Mouse (Mus musculus) retina, postnatal 1 day (tissue): ENCODE measurements around the gene Slc25a33.

Experiments used
- DNase-seq: peaks from one replicate; pipeline ENCODE4 v3.0.0-alpha.2; 2012

The Slc25a33 gene

DNA sequence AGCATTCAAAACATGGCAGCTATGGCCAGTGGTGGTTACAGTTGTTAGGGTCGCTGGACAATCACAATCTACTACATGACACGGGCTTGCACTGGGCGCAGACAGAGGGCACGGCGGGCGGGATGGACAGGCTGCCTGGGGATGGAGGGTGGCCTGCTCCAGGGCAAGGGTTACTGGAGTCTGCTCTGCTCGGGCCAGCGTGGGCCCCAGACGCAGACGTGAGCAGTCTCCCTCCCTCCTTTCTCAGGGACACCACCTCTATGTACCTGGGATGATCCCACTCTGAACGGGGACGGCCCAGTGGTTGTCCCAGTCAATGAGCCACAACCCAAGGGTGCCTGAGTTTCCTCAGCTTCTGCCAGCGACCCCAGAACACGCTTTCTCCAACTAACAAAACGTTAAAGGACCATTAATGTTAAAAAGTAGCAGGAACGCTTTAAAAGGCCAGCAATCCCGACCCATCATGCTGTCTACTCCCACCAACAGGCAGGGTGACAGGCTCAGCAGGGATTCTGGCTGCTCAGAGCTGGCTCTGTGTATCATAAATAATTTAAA is 49.1 kb downstream of the Slc25a33 start:
- no peak for DNase-seq

DNA sequence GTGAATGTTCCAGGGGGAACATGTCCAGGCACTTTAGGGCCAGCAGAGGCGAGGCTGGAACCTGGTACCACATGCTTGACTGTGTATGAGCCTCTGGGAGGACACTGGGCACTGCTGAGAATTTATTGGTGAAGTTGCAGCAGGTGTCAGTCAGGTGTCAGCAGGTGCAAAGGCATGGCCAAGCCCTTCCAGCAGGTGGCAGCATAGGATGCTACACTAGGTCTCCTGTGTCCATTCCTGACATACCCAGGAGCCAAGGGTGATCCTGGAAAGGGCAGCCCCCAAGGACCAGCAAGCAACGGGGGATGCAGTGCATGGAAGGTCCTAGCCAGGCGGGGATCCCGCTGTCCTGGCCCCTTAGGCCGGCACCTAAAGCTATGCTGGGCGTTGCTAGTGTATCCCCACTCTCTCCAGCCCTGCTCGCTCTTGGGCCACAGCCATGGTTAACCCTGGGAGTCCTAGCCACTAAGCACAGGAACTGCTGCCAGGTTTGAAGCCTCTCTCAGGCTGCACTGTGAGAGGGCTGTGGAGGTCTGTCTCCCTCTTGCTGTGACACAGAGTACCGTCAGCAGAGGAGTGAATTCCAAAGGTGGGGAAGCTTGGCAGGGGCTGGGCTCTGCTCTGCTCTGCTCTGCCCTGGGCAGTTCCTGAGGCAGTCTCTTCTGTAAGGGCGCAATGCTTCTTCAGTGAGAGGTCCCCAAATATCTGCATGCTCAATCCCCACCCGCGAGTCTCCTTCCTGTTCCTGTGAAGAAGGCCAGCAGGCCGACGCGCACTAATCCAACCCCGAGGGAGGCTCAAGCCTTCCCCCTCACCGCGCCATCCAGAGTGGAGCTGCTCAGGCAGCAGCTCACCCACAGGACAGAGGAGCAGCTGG is 50.0 kb downstream of the Slc25a33 start:
- peak; percentile 49 for DNase-seq

DNA sequence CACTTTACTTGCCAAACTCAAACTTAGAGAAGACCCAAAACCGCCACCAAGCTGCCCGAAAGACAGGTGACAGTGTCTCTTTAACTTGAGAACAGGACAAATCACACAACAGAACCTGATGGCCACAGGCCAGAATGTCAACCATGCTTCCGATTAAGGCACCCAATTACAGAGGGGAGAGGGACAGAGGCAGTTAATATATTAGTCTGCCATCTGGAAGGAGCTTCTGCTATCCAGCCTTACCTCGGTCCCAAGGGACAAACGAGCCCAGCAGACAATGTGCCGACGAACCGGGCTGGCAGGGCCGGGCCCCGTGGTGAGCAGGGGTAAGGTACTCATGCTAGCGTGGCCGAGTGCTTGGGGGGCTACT is 51.1 kb downstream of the Slc25a33 start:
- no peak for DNase-seq

DNA sequence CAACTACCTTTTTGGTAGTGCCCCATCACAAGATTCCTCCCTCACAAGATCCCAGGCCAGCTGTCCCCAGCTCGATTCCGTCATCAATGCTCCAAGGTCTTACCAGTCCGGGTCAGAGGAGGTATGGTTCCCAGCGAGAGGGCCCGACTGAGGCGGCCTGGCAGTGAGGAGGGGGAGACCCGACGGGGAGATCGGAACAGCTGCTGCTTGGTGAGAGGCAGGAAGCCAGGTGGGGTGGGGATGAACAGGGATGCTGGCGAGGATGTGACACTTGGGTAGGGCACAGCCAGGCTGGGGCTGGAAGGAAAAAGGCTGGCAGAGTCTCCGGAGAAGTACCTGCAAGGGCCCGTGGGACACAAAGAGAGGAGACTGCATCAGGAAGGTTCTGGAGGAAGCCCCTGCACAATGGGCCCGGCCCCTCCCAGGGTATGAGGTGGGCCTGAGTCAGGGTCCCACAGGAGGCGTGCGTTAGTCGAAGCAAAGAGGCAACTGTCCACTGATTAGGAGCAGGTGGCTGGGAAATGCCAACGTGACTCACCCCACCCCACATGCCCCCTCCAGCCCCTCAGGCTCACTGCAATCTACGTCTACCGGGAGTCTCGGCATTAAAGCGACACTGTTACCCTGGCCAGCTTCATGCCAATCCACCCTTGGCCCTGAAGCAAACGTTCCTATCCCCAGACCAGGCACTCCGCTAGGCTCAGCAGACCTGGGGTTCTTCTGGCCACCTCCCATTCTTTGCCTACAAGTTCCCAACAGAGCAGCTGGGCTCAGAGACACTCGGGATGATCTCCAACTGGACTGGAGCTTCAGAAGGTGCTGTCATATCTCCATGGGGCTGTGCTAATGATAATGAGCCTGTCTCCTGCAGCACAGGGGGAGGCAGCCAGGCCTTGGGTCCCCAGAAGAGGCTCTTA is 51.7 kb downstream of the Slc25a33 start:
- no peak for DNase-seq

DNA sequence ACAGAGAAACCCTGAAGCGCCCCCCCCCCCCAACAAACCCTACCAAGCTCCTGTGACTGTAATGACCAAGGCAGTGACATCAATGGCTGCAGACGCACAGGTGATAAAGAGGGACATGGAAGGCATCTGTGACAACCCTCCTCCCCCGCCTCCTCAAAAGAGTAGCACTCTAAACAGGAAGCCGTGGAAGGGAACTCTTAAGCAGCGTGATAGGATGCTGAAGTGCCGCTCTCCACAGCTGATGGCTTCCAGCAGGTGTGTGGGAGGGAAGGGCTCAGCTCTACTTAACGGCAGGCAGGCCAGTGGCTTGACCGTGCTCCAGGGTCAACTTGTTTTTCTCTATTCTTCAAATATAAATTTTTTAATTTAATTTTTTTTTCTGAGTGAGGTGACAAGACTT is 52.9 kb downstream of the Slc25a33 start:
- DNase-seq, result no peak

DNA sequence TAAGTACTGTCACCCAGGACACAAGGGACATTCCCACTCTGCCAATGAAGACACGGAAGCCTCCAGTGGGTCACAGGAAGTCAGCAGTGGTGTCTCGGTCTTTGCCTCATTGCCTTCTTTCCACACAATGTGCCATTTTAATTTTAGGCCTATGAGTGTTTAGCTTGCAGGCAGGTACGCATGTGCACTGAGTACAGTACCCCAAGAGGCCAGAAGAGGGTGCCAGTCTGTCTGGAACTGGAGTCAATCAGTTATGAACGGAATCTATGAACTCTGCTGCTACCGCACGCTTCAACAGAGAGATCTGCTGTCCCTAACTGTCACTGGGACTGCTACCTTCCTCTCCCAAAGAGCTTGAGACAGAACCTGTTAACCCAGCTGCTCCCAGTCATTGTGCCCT is 54.4 kb downstream of the Slc25a33 start:
- peak; percentile 62 for DNase-seq

DNA sequence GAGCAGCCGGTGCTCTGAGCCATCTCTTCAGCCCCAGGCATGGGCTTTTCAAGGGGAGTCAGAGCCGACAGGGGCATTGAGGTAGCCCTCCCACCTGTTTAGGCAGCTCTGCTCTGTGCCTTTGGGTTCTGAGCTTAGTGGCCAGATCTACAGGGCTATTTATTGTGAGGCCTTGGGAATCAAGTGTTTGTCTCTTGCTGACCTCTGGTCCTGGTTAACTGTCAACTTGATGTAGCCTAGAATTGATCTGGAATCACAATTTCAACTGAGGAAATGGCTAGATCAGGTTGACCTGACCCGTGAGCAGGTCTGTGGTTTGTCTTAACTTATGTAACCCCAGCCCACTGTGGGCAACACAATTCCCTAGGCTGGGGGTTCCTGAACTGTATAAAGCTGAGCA is 59.5 kb downstream of the Slc25a33 start:
- DNase-seq, result no peak

DNA sequence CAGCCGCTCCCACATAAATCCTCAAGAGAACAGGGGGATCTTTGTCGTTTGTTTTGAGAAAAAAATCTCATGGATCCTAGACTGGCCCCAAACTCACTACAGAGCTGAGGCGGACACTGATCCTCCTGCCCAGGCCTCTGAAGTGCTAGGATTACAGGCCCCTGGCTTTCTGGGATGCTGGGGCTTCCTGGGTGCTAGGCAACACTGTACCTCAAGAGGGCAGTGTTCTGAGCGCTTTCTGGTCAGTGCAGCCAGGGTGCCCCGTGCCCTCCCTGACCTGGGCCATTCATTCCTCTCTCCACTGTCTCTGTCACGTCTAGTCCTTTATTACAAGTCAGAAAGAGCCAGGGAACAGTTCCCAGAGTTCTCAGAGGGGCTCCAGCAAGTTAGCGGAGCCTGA is 62.1 kb downstream of the Slc25a33 start:
- DNase-seq, result peak; percentile 80

DNA sequence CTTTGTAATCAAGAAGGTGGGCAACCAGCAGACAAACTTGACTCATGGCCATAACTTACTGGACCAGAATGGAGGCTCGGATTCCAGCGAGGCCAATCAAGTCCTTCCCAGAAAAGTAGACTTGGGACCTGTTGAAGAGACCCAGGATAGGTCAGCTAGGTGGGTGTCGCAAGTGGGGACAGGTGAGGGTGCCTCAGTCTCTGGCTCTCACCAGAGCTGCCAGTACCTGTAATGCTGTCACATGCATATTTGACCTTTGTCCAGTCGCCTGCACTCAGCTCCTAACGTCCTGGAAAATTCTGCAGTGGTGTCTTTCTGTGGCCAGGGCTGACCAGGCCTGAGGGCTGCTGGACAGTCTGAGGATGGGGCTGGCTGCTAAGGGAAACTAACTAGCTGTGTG is 62.6 kb downstream of the Slc25a33 start:
- DNase-seq, result no peak

DNA sequence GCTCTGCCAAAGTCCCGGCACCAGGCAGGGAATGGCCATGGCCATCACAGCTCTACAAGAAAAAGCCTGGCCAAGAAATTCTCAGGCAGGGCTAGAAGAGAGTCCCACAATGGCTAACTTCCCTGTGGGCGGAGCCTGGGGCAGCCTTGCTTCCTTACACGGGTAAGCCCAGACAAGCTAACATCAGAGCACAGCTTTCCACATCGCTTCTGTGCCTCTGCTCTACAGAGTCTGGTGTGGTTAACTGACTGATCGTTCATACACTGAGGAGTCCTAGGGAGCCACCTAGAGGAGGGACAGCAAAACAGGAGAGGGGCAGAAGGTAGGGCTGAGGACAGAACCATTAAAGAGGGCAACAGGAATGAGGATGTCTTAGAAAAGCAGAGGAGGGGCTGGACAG is 63.6 kb downstream of the Slc25a33 start:
- peak; percentile 66 for DNase-seq

DNA sequence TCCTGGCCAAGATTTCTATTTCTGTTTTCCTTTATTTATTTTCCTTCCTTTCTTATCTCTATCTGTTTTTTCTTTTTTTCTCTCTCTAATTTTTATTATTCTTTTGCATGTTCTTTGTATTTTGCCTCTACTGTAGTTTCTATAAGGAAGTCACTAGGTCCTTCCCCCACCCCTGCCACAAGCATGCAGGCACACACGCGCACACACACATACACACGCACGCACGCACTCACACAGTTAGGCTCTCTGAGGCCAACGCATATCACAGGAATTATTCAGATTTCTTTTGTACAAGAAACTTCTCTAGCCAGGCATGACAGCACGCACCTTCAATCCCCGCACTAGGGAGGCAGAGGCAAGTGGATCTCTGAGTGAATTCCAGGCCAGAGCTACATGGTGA is 68.1 kb downstream of the Slc25a33 start:
- no peak for DNase-seq

DNA sequence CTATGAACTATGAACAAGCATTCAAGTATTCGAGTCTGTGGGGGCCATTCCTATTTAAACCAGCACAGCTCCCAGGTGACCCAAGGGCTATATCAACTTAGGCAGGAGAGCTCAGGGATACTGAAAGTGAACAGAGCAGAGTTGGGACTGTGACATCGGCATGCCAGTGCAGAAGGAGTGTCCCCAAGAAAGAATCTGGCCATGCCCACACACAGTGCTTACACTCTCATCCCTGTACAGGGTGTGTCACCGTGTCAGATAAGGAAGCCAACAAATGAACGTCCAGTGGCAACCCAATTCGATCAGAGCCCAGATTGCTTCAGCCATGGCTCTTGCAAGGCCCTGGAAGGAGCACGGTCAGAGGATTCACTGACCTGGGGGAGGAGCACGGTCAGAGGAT is 68.8 kb downstream of the Slc25a33 start:
- no peak for DNase-seq

DNA sequence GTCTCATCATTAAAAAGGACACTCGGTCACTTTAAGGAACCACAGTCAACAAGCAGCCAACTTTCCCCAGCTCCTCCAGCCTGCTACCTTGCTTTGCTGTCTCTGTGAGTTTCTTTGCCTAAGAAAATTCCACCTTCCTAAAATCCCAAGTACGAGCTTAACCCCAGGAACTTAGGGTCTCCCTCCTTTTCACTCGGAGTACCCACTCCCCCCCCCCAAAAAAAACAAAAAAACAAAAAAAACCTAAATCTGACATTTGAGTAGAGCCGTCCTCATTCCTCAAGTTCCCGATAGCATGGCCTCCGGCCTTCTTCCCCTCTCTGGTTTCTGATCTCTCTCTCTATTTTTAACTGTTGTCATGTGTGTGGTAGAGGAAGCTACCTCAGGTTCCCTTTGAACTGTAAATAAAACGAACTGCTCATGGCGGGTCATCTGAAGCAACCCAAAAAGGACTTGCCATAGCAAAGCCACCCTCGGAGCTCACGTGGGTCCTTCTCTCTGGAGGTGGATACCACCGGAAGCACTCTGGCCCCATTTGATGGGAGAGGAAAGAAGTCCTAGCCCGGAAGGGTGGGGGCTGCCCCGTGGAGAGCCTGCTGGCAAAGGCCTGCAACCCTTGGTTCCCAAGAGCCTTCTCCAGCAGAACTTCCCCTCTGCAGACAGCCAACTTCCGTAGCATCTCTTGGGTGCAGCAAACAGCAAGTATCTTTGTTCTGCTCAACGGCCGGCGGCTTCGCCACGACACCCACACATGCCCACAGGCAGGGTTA is 71.7 kb downstream of the Slc25a33 start, which contains the start of gene Pik3cd:
Gene Pik3cd, minus strand, starts transcription at position 362 of the 770 bp plus-strand sequence.
- no peak for DNase-seq

DNA sequence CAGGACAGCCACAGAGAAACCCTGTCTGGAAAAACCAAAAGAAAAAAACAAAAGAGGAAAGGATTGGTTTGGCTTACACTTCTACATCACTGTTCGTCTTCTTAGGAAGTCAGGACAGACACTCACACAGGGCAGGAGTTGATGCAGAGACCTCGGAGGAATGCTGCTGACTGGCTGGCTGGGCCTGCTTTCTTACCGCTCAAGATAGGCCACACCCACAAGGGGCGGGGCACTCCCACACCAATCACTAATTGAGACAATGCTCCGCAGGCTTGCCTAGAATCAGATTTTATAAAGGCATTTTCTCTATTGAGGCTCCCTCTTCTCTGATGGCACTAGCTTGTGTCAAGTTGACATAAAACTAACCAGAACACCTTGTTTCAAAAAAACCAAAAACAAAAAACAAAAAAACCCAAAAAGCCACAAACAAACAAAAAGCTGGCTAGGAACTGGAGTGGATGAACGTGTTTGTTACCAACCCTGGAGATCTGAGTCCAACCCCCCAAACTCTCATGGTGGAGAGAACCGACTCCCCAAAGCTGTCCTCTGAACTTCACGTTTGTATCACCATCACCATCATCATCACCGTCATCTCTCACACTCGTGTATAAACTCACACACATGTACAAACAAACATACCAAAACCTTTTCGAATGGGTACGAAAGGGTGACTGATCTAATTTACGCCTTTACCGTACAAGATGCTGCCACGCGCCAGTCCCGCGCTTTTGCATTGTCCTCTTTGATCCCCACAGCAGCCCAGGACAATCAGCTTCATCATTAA is 72.5 kb downstream of the Slc25a33 start:
- DNase-seq, result peak; percentile 58

DNA sequence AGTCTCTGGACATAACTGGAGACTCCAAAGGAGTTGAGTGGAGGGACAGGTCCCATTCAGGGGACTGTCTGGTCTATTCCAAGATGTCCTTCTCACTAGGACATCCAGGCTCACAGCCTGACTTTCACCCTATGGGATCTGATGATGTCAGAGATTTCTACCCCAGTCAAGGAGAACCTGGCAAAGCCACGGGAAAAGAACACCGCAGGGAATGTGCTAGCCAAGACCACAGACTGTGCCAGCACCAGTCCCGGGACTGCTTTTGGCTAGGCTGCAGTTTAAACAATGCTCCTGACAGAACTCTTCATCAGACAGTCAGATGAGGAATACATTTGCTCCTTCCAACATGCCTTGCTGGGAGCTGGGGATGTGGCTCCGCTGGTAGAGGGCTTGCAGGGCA is 74.1 kb downstream of the Slc25a33 start:
- no peak for DNase-seq

DNA sequence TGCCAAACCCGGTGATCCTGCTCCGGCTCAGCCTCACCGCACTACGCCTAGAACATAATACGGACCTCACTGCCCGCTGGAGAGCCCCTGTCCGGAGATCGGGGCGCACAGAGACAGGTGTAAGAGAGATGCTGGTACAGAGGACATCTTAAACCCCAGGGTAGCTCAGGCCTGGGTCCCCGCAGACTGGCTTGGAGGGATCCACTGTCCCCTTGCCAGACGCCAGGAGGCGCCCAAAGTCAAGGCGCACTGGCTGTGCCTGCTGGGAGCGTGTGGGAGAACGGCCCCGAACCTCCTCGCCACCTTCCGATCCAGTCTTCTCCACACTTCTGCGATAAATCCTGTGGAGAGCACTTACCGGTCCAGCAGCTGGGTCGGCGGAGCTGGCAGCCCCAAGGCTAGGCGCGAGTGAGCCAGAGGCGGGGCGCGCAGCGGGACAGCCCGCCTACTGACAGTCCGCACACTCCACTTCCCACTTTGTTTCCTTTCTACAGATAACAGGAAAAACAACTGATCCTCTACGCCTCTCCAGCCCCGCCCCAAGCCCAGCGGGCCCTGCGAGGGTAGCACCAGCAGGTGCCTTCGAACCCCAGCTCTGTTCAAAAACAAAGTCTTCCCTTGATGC is 75.8 kb downstream of the Slc25a33 start:
- DNase-seq, result peak; percentile 79

DNA sequence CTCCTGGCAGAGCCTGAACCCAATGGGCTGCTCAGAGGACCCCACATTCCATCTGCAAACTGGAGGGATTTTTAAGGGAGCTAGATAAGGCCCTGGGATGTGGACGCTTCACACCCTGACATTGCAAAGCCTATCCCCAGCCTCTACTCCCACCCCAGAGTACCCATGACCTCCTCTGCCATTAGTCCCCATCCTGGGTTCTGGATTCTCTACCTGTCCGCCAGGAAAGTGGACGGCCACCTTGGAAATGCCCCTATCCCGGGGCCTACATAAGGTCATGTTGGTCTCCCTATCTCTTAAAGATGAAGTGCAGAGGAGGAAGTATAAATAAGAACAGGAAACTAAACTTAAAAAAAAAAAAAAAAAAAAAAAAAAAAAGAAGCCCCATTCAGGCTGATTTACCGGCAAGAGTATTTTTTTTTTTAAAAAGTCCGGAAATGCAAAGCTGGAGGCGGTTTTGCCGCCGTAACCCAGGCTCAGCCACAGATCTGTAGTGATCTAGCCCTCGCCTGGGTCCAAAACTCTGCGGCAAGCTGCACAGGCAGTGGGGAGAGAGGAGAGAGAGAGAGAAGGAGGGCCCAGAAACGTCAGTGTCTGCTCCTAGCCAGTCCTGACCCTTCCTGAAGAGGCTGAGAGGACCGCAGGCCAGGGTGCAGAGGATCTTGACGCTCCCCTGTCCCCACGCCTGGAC is 76.4 kb downstream of the Slc25a33 start:
- no peak for DNase-seq

DNA sequence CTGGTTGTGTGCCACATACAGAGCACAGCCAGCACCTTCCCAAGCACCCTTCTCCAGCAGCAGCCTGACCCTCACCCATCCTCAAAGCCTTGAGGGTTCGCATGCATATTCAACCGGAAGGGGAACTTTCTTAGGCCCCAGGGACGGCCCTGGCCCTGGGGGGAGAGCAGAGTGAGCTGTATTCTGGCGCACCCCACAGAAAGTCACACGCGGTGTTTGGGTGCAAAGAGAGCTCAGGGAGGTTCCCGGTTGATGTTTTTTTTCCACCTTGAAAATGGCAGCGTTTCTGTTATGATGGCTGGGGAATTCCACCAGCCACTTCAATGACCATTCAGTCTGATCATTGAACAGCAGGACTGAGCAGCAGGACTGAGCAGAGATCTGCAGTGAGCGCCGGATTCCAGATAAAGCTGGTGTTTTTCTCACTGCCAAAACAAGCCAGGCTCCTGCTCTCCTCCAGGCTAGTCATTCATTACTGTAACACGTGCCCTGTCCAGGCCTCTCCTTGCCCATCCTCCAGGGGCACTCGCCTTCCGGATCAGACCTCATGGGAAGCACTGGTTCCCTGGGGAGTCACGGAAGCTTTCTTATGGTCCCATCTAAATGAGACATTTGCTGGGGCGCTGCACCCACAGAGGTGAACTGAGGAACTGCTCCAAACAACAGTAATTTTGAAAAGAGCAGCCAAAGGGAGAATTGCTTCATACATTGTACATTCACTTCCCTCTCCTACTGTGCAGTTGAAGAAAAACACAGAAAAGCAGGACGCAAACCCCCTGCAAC is 77.7 kb downstream of the Slc25a33 start:
- peak; percentile 57 for DNase-seq
